Mouse (Mus musculus): ENCODE results near the gene Mtif3. TPM values are rescaled to one million over a fixed set of nuclear protein-coding genes. Genes with fewer than 3 reads are reported as not detected.
A peak's percentile ranks its signal among the peaks of the same experiment; 100 is the strongest.
"Not testable (repeated sequence)": the region's sequence is repeated elsewhere in the genome, so short reads cannot be mapped to it uniquely, and the experiment has no call there.

Mtif3 gene
- polyA plus RNA-seq, 1 experiment from 2014 or later, result 30.0 TPM

DNA sequence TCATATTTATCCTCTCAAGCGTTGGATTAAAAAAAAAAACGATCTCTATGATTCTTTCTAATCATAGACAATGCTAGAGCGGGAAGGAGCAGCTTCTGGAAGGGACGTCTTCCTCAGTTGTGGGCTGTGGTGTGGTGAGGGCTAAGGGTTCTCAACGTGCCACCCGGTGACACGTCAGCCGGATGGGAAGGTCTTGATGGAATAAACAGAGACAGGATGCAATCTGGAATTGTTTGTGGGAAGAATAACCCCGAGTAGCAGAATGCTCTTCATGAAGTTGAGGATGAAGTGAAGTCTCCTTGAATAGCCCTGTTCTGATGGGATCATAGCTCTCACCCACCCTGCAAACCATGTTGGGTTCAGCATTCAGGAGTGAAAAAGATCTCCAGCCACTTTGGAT, 16.9 kb downstream of the Mtif3 start:
- Histone ChIP-seq H3K4me1 (ENCODE audit: control insufficient read depth, insufficient read depth, low read length) (peaks cover 9% of the 10 kb centered on the region; the same call in 1 of the 2 replicates), H3K4me2 (ENCODE audit: low read length) (no peak overlapping the region), H3K27me3 (ENCODE audit: control insufficient read depth, insufficient read depth, low read length) (no peaks in the 10 kb centered on the region), H3K4me3 (replicated peaks; ENCODE audit: low read depth, low read length) (no peak overlapping the region), H3K27ac (replicated peaks; ENCODE audit: low read depth, low read length) (no peak overlapping the region), H3K9ac (replicated peaks; ENCODE audit: low read length) (no peak overlapping the region), H3K36me3 (ENCODE audit: control insufficient read depth, insufficient read depth, low read length) (peaks cover 10% of the 10 kb centered on the region), H3K9me3 (ENCODE audit: control insufficient read depth, low read length) (no peaks in the 10 kb centered on the region)
- DNase-seq (no peak), ATAC-seq (ENCODE audit: low FRiP score, low TSS enrichment) (no peak)
- WGBS, result 91% methylated on average over 9 of the region's 9 CpGs

DNA sequence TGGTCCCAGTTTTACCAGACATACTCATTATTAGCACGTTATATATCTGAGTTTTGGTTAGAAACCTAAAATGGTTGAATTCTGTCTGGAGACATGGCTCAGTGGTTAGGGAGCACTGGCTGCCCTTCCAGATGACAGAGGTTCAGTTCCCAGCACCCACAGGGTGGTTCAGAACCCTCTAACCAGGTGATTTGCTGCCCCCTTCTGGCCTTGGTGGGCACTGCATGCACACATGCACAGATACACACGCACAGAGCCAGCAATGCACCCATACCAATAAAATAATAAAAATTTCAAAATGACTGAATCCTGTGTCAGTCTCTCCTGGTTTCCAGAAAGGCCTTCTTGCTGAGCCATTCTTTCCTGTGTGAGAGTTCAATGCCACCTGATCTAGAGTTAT, 19.0 kb downstream of the Mtif3 start:
- Histone ChIP-seq H3K36me3 (ENCODE audit: control insufficient read depth, insufficient read depth, low read length) (no peaks in the 10 kb centered on the region), H3K9me3 (ENCODE audit: control insufficient read depth, low read length) (no peaks in the 10 kb centered on the region), H3K4me3 (replicated peaks; ENCODE audit: low read depth, low read length) (no peak overlapping the region), H3K27me3 (ENCODE audit: control insufficient read depth, insufficient read depth, low read length) (no peaks in the 10 kb centered on the region), H3K27ac (replicated peaks; ENCODE audit: low read depth, low read length) (no peak overlapping the region), H3K4me2 (ENCODE audit: low read length) (no peak overlapping the region), H3K9ac (replicated peaks; ENCODE audit: low read length) (no peak overlapping the region), H3K4me1 (ENCODE audit: control insufficient read depth, insufficient read depth, low read length) (peaks cover 7% of the 10 kb centered on the region; the same call in 1 of the 2 replicates)
- 96% methylated on average over 2 of the region's 2 CpGs for WGBS
- DNase-seq, result no peak
- no peak for ATAC-seq (ENCODE audit: low FRiP score, low TSS enrichment)

DNA sequence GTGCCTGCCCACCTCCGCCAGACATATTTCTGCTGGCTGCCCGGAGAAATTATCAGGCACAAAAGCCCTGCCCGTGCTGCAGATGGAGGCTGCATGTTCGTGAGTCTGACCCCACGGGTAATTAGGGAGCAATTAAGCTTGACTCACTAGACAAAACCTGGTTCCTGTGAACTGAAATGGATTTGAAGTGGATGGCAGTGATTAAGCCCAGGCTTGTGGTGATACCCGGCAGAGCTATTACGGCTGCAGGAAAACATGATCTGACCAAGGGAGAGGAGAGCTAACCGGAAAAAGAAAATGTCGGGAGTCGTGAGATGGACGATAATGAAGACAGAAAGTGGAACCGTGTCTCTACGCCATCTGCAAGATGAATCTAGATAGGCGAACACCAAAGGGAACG, 20.6 kb downstream of the Mtif3 start:
- Histone ChIP-seq H3K9ac (replicated peaks; ENCODE audit: low read length) (no peak overlapping the region), H3K9me3 (ENCODE audit: control insufficient read depth, low read length) (no peaks in the 10 kb centered on the region), H3K4me2 (ENCODE audit: low read length) (no peak overlapping the region), H3K27me3 (ENCODE audit: control insufficient read depth, insufficient read depth, low read length) (no peaks in the 10 kb centered on the region), H3K4me3 (replicated peaks; ENCODE audit: low read depth, low read length) (no peak overlapping the region), H3K36me3 (ENCODE audit: control insufficient read depth, insufficient read depth, low read length) (no peaks in the 10 kb centered on the region), H3K27ac (replicated peaks; ENCODE audit: low read depth, low read length) (no peak overlapping the region), H3K4me1 (ENCODE audit: control insufficient read depth, insufficient read depth, low read length) (no peaks in the 10 kb centered on the region)
- ATAC-seq (ENCODE audit: low FRiP score, low TSS enrichment) (no peak), DNase-seq (no peak)
- WGBS, result 83% methylated on average over 15 of the region's 15 CpGs

DNA sequence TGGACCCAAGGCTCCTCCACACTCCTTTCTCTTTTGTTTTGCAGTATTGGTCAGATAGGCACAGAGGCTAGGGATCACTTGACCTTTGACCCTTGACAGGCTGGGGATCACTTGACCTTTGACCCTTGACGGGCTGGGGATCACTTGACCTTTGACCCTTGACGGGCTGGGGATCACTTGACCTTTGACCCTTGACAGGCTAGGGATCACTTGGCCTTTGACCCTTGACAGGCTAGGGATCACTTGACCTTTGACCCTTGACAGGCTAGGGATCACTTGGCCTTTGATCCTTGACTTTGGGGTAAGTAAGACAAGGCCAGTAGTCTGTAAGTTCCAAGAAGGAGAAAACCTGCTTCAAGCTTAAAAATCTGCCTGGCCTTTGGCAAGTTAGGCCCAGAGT, 21.7 kb downstream of the Mtif3 start:
- peak; percentile 40 for DNase-seq
- not testable (repeated sequence) for H3K4me1 ChIP-seq (ENCODE audit: control insufficient read depth, insufficient read depth, low read length); H3K4me3 ChIP-seq (replicated peaks; ENCODE audit: low read depth, low read length); H3K27me3 ChIP-seq (ENCODE audit: control insufficient read depth, insufficient read depth, low read length); ATAC-seq (ENCODE audit: low FRiP score, low TSS enrichment); H3K9ac ChIP-seq (replicated peaks; ENCODE audit: low read length); H3K36me3 ChIP-seq (ENCODE audit: control insufficient read depth, insufficient read depth, low read length); H3K4me2 ChIP-seq (ENCODE audit: low read length); H3K9me3 ChIP-seq (ENCODE audit: control insufficient read depth, low read length); H3K27ac ChIP-seq (replicated peaks; ENCODE audit: low read depth, low read length)
- 21% methylated on average over 2 of the region's 2 CpGs for WGBS

DNA sequence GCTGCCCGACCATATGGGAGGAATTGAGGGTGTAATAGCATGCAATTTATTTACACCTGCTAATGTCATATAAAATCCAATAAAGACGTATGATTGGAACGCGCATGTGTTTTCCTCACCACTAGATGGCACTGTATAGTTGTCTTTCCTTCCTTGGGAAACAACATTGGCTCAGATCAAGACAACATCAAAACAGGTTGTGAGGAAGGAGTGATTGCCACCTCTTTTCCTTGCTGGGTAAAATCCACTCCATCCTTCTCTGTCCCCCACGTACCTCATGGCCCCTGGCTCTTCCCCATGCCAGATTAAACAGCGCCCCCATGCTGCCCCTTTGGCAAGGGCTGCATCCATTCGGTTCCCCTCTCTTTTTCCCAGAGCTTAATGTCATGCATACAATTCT, 23.4 kb downstream of the Mtif3 start:
- ATAC-seq (ENCODE audit: low FRiP score, low TSS enrichment) (no peak), DNase-seq (peak; percentile 87)
- no peak overlapping the region for H3K4me2 ChIP-seq (ENCODE audit: low read length)
- H3K9me3 ChIP-seq (ENCODE audit: control insufficient read depth, low read length), result no peaks in the 10 kb centered on the region
- H3K9ac ChIP-seq (replicated peaks; ENCODE audit: low read length), result no peak overlapping the region
- no peaks in the 10 kb centered on the region for H3K4me1 ChIP-seq (ENCODE audit: control insufficient read depth, insufficient read depth, low read length)
- 22% methylated on average over 7 of the region's 7 CpGs for WGBS
- H3K27me3 ChIP-seq (ENCODE audit: control insufficient read depth, insufficient read depth, low read length), result no peaks in the 10 kb centered on the region
- H3K36me3 ChIP-seq (ENCODE audit: control insufficient read depth, insufficient read depth, low read length), result no peaks in the 10 kb centered on the region
- no peak overlapping the region for H3K27ac ChIP-seq (replicated peaks; ENCODE audit: low read depth, low read length)
- no peak overlapping the region for H3K4me3 ChIP-seq (replicated peaks; ENCODE audit: low read depth, low read length)

DNA sequence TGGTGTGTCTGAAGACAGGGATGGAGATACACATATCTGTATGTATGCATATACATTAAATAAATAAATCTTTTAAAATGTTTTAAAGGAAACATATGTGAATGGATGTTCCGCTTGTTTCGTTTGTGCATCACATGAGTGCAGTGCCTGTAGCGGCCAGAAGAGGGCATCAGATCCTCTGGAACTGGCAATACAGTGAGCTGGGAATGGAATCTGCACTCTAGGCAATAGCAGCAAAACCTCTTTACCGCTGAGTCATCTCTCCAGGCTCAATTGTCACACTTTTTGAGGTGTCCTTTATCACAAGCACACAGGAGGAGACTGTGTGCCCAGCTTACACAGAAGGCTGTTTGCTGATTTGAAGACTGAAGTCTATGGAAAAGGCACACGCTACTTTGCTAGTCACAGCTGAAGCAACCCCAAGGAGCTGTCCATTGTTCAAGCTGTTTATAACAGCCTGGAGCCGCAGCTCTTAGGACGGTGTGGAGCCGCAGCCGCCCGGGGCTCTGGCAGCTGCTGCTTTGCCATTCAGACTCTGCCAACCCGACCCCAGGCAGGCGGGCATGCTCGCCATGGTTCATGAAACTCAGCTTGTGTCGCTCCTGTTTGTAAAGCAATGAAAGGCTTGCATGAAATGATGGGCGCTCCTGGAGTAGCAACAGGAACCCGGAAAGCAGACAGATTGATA, 24.3 kb downstream of the Mtif3 start:
- WGBS, result 73% methylated on average over 16 of the region's 16 CpGs
- Histone ChIP-seq H3K4me2 (ENCODE audit: low read length) (no peak overlapping the region), H3K36me3 (ENCODE audit: control insufficient read depth, insufficient read depth, low read length) (no peaks in the 10 kb centered on the region), H3K9ac (replicated peaks; ENCODE audit: low read length) (no peak overlapping the region), H3K27me3 (ENCODE audit: control insufficient read depth, insufficient read depth, low read length) (no peaks in the 10 kb centered on the region), H3K4me1 (ENCODE audit: control insufficient read depth, insufficient read depth, low read length) (no peaks in the 10 kb centered on the region), H3K9me3 (ENCODE audit: control insufficient read depth, low read length) (no peaks in the 10 kb centered on the region), H3K27ac (replicated peaks; ENCODE audit: low read depth, low read length) (0 out of 2 replicates have a peak overlapping the region, but pooled peaks have one; percentile 45), H3K4me3 (replicated peaks; ENCODE audit: low read depth, low read length) (no peak overlapping the region)
- ATAC-seq (ENCODE audit: low FRiP score, low TSS enrichment) (no peak), DNase-seq (peak; percentile 44)

DNA sequence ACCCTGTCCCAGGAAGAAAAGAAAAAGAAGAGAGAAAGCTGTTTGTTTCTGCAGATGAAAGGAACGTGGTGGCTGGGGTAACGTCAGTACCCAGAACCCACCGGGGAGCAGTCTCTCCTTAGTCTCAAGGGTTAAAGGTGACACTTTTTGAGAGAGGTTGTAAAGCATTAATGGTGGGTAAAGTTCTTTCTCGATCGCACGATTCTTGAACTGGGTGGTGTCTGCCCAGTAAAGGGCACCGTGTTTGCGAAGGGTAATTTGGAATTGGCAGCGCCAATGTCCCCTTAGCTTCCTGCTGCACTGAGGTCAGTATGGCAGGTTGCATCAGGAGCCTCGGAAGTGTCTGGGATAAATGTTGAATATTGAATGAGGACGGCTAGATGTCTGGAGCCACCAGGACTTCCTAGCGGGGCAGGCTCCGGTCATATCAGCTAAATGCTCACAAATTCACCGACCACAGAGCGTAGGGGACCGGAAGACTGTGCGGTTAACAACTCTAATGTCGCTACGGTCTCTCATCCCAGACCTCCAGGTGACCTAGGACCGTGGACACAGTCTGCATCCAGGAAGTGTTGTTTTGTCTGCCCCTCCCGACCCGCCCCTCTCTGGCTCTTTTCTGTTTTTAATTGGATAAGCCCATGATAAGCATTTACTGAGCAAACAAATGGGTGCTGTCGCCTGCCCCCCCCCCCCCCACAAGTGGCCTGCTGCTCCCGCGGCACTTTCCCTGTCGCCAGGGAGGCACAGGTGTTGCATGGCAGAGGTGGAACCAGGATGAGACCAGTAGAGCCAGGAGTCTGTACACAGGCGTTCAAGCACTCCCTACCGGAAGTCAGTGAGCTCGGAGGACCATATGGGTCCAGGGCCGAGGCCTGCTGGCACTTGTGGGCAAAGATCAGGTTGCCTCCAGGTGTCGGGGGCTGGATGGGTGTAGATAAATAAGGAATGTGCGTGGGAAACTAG, 25.8 kb downstream of the Mtif3 start:
- Histone ChIP-seq H3K4me2 (ENCODE audit: low read length) (no peak overlapping the region), H3K4me3 (replicated peaks; ENCODE audit: low read depth, low read length) (no peak overlapping the region), H3K4me1 (ENCODE audit: control insufficient read depth, insufficient read depth, low read length) (no peaks in the 10 kb centered on the region), H3K27ac (replicated peaks; ENCODE audit: low read depth, low read length) (no peak overlapping the region), H3K9me3 (ENCODE audit: control insufficient read depth, low read length) (no peaks in the 10 kb centered on the region), H3K27me3 (ENCODE audit: control insufficient read depth, insufficient read depth, low read length) (no peaks in the 10 kb centered on the region), H3K9ac (replicated peaks; ENCODE audit: low read length) (no peak overlapping the region), H3K36me3 (ENCODE audit: control insufficient read depth, insufficient read depth, low read length) (no peaks in the 10 kb centered on the region)
- DNase-seq (no peak), ATAC-seq (ENCODE audit: low FRiP score, low TSS enrichment) (no peak)
- WGBS, result 87% methylated on average over 32 of the region's 32 CpGs

DNA sequence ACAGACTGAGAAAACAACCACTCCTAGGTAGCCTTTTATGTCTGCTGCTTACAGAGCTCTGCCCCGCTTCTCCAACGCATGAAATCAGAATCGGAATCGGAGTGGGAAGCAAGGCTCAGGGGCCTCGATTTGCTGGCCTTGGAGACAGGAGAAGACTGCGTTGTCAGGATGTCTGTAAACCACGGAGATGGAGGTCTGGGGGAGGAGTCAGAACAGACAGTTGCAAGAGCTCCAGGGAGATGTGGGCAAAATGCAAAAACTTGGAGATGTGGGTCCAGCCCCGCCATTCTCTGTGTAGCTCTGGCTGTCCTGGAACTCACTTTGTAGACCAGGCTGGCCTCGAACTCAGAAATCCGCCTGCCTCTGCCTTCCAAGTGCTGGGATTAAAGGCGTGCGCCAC, 30.1 kb downstream of the Mtif3 start:
- no peak overlapping the region for H3K4me2 ChIP-seq (ENCODE audit: low read length)
- no peak for DNase-seq
- H3K4me3 ChIP-seq (replicated peaks; ENCODE audit: low read depth, low read length), result no peak overlapping the region
- no peaks in the 10 kb centered on the region for H3K4me1 ChIP-seq (ENCODE audit: control insufficient read depth, insufficient read depth, low read length)
- H3K27me3 ChIP-seq (ENCODE audit: control insufficient read depth, insufficient read depth, low read length), result no peaks in the 10 kb centered on the region
- no peaks in the 10 kb centered on the region for H3K9me3 ChIP-seq (ENCODE audit: control insufficient read depth, low read length)
- no peak for ATAC-seq (ENCODE audit: low FRiP score, low TSS enrichment)
- no peak overlapping the region for H3K9ac ChIP-seq (replicated peaks; ENCODE audit: low read length)
- H3K36me3 ChIP-seq (ENCODE audit: control insufficient read depth, insufficient read depth, low read length), result no peaks in the 10 kb centered on the region
- 89% methylated on average over 12 of the region's 12 CpGs for WGBS
- no peak overlapping the region for H3K27ac ChIP-seq (replicated peaks; ENCODE audit: low read depth, low read length)
